ENCODE assay signal across 11 mouse cellular contexts in the genomic region with DNA sequence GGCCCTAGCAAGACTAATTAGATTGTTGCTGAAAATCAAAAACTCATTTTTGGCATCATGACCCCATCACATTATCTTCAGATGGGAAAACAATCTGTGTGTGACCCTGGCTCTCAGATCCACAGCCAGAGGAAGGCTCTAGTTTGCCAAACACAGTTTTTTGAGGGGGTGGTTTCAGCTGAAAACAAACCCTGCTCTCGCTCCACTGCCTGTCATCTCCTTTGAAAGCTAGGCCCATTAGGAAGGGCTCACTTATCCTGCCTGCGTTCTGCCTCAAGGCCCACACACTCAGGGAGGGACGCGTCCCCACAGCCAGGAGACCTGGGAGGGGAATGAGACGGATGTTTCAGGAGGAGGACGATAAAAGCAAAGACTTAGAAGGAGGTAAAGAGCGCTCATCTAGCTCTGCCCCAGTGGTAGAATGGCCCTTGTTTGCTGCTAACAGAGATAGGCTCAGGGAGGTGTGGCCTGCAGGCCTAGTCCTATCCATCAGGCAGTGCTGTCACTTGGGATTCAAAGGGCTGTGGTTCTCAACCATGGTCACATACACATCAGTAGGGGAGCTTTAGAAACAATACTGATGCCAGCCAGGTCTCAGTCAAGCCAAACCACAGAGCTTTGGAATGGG.
DNase-seq lines count a peak whose midpoint lies in the region; ATAC-seq lines count a peak whose summit lies in the region.
"Had no signal": no experiment of that assay in that cellular context is flagged by ENCODE, and none has a peak within 500 bp of the region (broad histone marks: within the 10 kb centered on the region; RNA-seq: fewer than 3 reads in every experiment).

No protein-coding gene starts in this region.

- H3K27ac ChIP-seq in forebrain, embryonic 14.5 days (ENCODE audit: low read depth, low read length): no peak overlapping the region
- no peak overlapping the region for H3K27ac ChIP-seq in forebrain, embryonic 12.5 days
- H3K27ac ChIP-seq: liver, embryonic 14.5 days; neural tube, embryonic 12.5 days had no signal

- WGBS in forebrain, embryonic 14.5 days: 55% methylated on average over 7 of the region's 7 CpGs
- WGBS in forebrain, embryonic 12.5 days: 57% methylated on average over 7 of the region's 7 CpGs

- H3K4me2 ChIP-seq in forebrain, embryonic 14.5 days (ENCODE audit: low read length): no peak overlapping the region
- no peak overlapping the region for H3K4me2 ChIP-seq in forebrain, embryonic 12.5 days
- H3K4me2 ChIP-seq: neural tube, embryonic 12.5 days had no signal

- peak; percentile 8 for DNase-seq in forebrain, embryonic 14.5 days (ENCODE audit: low spot score)
- DNase-seq in kidney, postnatal 10 days: peak; percentile 20
- no peak for DNase-seq in kidney, adult 11 months
- DNase-seq in Muller cell, postnatal 12 days (ENCODE audit: inconsistent ontology term): peak; percentile 87
- DNase-seq in adrenal gland, adult 18-20 months (ENCODE audit: low spot score in 2 of 2): no peak
- no peak for DNase-seq in layer of hippocampus, adult 8-10 months (ENCODE audit: low spot score in 2 of 2)

- H3K9me3 ChIP-seq in forebrain, embryonic 14.5 days (replicated peaks; ENCODE audit: control insufficient read depth, low read length): no peaks in the 10 kb centered on the region
- H3K9me3 ChIP-seq in forebrain, embryonic 12.5 days: no peaks in the 10 kb centered on the region
- H3K9me3 ChIP-seq: neural tube, embryonic 12.5 days had no signal

- H3K4me3 ChIP-seq in forebrain, embryonic 14.5 days (ENCODE audit: low read depth, low read length): no peak overlapping the region
- H3K4me3 ChIP-seq in forebrain, embryonic 12.5 days (replicated peaks): no peak overlapping the region
- H3K4me3 ChIP-seq: neural tube, embryonic 12.5 days had no signal

- ATAC-seq in forebrain, embryonic 14.5 days: no peak
- no peak for ATAC-seq in forebrain, embryonic 12.5 days (ENCODE audit: low FRiP score)
- peak; percentile 58 for ATAC-seq in megakaryocyte-erythroid progenitor cell, adult 5-6 weeks (replicated peaks; ENCODE audit: low FRiP score, low TSS enrichment, poor library complexity, severe bottlenecking)
- ATAC-seq: forebrain, embryonic 16.5 days had no signal

- peaks cover 7% of the 10 kb centered on the region; the same call in 1 of the 2 replicates for H3K36me3 ChIP-seq in forebrain, embryonic 14.5 days (ENCODE audit: control insufficient read depth, insufficient read depth, low read length)
- H3K36me3 ChIP-seq in forebrain, embryonic 12.5 days (replicated peaks): peaks cover 9% of the 10 kb centered on the region

- no peak overlapping the region for H3K9ac ChIP-seq in forebrain, embryonic 14.5 days (ENCODE audit: low read length)
- H3K9ac ChIP-seq in forebrain, embryonic 12.5 days: no peak overlapping the region
- H3K9ac ChIP-seq: liver, embryonic 14.5 days; neural tube, embryonic 12.5 days had no signal

- H3K27me3 ChIP-seq in forebrain, embryonic 14.5 days (replicated peaks; ENCODE audit: control insufficient read depth, insufficient read depth, low read length): no peaks in the 10 kb centered on the region
- H3K27me3 ChIP-seq in forebrain, embryonic 12.5 days: no peaks in the 10 kb centered on the region
- H3K27me3 ChIP-seq: neural tube, embryonic 12.5 days had no signal

- H3K4me1 ChIP-seq in forebrain, embryonic 14.5 days (ENCODE audit: control insufficient read depth, insufficient read depth, low read length): no peaks in the 10 kb centered on the region
- H3K4me1 ChIP-seq in forebrain, embryonic 12.5 days: peaks cover 5% of the 10 kb centered on the region; the same call in 1 of the 2 replicates

Comparison
In these comparisons a context has a peak if more than half of its experiments do, and no peak if none do; other contexts are left out.
1. DNase-seq: peak in forebrain, embryonic 14.5 days (single experiment), kidney, postnatal 10 days (single experiment) and Muller cell, postnatal 12 days (single experiment); none in kidney, adult 11 months (single experiment), adrenal gland, adult 18-20 months (0 of 2) and layer of hippocampus, adult 8-10 months (0 of 2).